Mouse (Mus musculus): ENCODE measurements around the gene Agbl5.

- TF ChIP-seq POLR2A (IDR thresholded peaks at IDR 0.05; ENCODE audit: borderline replicate concordance, low read depth, low read length) (peak; percentile 9; the same call in 1 of the 2 replicates), CTCF (IDR thresholded peaks at IDR 0.05; ENCODE audit: low read depth, low read length) (no peak)
These were observed 19.0 kb downstream of the Agbl5 start, which contains the start of gene Ost4 for GRCm38 (mm10) chr5:30907413-30908059.
